Mouse (Mus musculus): ENCODE results near the gene Mtss1l.

DNA sequence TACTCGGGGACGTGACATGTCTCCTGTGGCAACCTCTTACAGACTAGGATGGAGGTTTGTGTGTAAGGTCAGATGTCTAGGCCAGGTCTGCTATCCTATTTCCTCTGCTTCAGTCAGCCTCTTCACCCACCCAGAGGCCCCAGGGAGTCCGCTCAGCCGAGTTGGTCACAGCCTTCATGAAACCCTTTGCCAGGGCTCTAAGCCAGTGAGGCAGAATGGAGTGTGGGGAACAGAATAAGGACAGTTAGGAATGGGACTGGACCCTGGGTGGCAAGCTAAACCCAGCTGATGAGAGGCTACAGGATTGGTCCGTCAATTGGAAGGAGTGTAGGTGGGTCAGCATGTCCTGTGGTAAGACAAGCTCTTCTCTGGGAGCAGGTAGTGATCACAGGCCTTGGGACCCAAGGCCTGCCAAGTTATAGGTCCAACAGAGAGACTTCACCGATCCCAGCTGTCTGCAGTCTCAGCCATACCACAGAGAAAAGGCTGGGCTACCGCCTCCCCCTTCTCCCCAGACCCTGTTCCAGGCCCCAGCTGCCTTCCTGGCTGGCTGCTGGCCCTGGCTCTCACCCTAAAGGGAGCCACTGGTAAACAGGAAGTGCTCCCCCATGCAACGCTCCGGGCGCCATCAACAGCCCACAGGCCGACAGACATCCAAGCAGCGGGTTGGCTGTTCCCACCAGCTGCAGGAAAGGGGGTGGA is 2.2 kb upstream of the Mtss1l start:
- no peak for TF ChIP-seq TBP (conservative IDR thresholded peaks at IDR 0.05; ENCODE audit: low read depth, low read length)
- TF ChIP-seq EP300 (IDR thresholded peaks at IDR 0.05; ENCODE audit: low read length): no peak
- TF ChIP-seq RCOR1 (conservative IDR thresholded peaks at IDR 0.05; ENCODE audit: low read depth, low read length): no peak
- TF ChIP-seq ELF1 (IDR thresholded peaks at IDR 0.05; ENCODE audit: low read depth, low read length): no peak
- TF ChIP-seq POLR2A (IDR thresholded peaks at IDR 0.05; ENCODE audit: low read depth, low read length): no peak
- no peak for TF ChIP-seq CTCF (conservative IDR thresholded peaks at IDR 0.05 in 1 of 2, IDR thresholded peaks at IDR 0.05 in 1 of 2; ENCODE audit: low read depth in 2 of 2, low read length in 2 of 2)
- no peak for TF ChIP-seq ZNF384 (IDR thresholded peaks at IDR 0.05; ENCODE audit: low read depth, low read length)
- no peak for TF ChIP-seq ZKSCAN1 (IDR thresholded peaks at IDR 0.05; ENCODE audit: borderline replicate concordance, low read depth, low read length)
- TF ChIP-seq HCFC1 (IDR thresholded peaks at IDR 0.05; ENCODE audit: low read depth, low read length): no peak
- TF ChIP-seq ETS1 (conservative IDR thresholded peaks at IDR 0.05; ENCODE audit: low read depth, low read length): no peak
- TF ChIP-seq RAD21 (IDR thresholded peaks at IDR 0.05; ENCODE audit: low read depth, low read length): no peak

All from CH12.LX (cell line).